Mouse (Mus musculus): ENCODE data around the gene Itgb7. TPM values are rescaled to one million over a fixed set of nuclear protein-coding genes. Genes with fewer than 3 reads are reported as not detected.
A peak's percentile ranks its signal among the peaks of the same experiment; 100 is the strongest.

Gene Itgb7
- 1 to 10 TPM; 1.0 to 3.9 TPM for total RNA-seq (2021)
- long read RNA-seq, experiment 1, partial matches to known transcripts: 2 of 2 reads
- long read RNA-seq, experiment 1, other reads (novel, unspliced or antisense): 0 of 2 reads
- long read RNA-seq, experiment 2, partial matches to known transcripts: 1 of 1 reads
- long read RNA-seq, experiment 2, other reads (novel, unspliced or antisense): 0 of 1 reads

DNA sequence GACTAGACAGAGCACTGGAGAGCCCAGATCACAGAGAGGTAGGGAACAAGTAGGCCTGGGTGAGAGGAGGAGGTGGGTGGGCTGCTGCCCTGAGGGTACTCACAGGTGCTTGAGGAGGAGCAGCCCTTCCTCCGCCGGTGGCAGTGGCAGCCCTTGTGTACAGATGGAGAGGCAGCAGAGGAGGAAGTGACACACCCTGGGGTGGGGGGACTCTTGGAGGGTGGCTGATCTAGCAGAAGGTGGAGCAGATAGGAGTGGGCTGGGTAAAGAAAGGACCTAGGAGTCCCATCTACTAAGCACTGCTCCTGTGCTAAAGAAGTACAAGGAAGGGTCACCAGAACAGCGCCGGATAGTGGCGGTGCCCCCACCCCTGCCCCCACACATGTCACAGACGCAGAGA lies at the start of gene Itgb7:
TSS of gene Itgb7 (minus strand) at position 197 of the 400 bp plus-strand sequence.
- H3K4me3 ChIP-seq: no peak within 1 kb of the TSS
- no peak for TF ChIP-seq CTCF (conservative IDR thresholded peaks at IDR 0.05)
- no peak within 1 kb of the TSS for H3K27ac ChIP-seq
- no peak for DNase-seq (ENCODE audit: low spot score in 2 of 2)

DNA sequence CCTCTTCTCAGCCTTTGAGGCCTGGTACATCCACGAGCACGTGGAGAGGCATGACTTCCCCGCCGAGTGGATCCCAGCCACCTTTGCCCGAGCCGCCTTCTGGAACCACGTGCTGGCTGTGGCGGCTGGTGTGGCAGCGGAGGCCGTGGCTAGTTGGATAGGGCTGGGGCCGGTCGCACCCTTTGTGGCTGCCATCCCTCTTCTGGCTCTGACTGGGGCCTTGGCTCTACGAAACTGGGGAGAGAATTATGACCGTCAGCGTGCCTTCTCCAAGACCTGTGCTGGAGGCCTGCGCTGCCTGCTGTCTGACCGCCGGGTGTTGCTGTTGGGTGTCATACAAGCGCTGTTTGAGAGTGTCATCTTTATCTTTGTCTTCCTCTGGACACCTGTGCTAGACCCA lies 48.9 kb upstream of the Itgb7 start:
- no peak for TF ChIP-seq CTCF (conservative IDR thresholded peaks at IDR 0.05)
- peak overlapping the region; percentile 95; the same call in 1 of the 2 replicates for H3K4me3 ChIP-seq
- H3K27ac ChIP-seq: peak overlapping the region; percentile 98; the same call in 1 of the 2 replicates
- no peak for DNase-seq (ENCODE audit: low spot score in 2 of 2)

GRCm38 (mm10) chr15:102279783-102280520 lies 48.2 kb upstream of the Itgb7 start:
- Histone ChIP-seq H3K4me3 (peak overlapping the region; percentile 95), H3K27ac (peak overlapping the region; percentile 98)
- no peak for DNase-seq (ENCODE audit: low spot score in 2 of 2)
- TF ChIP-seq CTCF (conservative IDR thresholded peaks at IDR 0.05): no peak

- DNase-seq (ENCODE audit: low spot score in 2 of 2): peak; percentile 75 to 84
- peak; percentile 56 for TF ChIP-seq CTCF (conservative IDR thresholded peaks at IDR 0.05)
- Histone ChIP-seq H3K4me3 (peak within 1 kb of the TSS; percentile 95), H3K27ac (peak within 1 kb of the TSS; percentile 98)
Observed at GRCm38 (mm10) chr15:102279092-102279782, 47.5 kb upstream of the Itgb7 start, which contains the start of gene Mfsd5. Mfsd5 (plus strand) TSS chr15:102279454.

DNA sequence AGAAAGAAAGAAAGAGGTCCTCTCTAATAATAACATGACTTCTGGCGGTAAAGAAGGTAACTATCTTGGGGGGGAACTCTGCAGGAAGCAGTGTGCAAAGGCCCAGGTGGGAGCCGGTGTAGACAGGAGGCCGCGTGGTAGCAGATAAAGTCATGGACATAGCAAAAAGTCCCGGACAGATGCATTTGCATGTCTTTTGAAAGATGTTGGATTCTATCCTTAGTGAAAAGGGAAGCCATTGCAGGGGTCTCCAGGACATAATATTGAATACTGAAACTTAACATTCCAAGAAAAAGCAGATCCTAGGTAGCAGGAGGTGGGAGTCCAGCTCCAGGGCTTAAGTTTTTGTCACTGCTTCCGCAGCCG lies 47.0 kb upstream of the Itgb7 start:
- Histone ChIP-seq H3K27ac (peak overlapping the region; percentile 98), H3K4me3 (peak overlapping the region; percentile 95)
- no peak for TF ChIP-seq CTCF (conservative IDR thresholded peaks at IDR 0.05)
- DNase-seq (ENCODE audit: low spot score in 2 of 2): no peak

GRCm38 (mm10) chr15:102273982-102274716 lies 42.4 kb upstream of the Itgb7 start:
- TF ChIP-seq CTCF (conservative IDR thresholded peaks at IDR 0.05): peak; percentile 61
- Histone ChIP-seq H3K27ac (no peak overlapping the region), H3K4me3 (no peak overlapping the region)
- DNase-seq (ENCODE audit: low spot score in 2 of 2): no peak

DNA sequence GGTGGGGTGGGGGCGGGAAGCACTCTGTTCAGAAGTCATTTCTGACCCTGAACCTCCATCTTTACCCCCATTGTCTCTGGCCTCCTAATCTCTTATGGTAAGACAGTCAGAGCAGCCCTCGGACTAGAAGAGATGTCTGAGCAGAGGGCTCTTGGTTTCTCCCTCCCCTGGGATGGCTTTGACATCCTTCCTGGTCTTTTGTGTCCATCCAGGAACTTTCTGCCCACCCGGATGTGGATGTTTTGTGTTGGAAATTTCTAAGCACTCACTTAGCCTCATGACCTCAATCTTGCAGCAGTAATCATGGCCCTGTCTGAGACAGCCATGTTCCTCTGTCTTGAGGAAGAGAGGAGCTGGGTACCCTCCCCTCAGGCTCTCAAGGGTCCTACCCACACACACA lies 39.7 kb upstream of the Itgb7 start:
- DNase-seq (ENCODE audit: low spot score in 2 of 2): no peak
- Histone ChIP-seq H3K27ac (no peak overlapping the region), H3K4me3 (no peak overlapping the region)
- TF ChIP-seq CTCF (conservative IDR thresholded peaks at IDR 0.05): no peak

DNA sequence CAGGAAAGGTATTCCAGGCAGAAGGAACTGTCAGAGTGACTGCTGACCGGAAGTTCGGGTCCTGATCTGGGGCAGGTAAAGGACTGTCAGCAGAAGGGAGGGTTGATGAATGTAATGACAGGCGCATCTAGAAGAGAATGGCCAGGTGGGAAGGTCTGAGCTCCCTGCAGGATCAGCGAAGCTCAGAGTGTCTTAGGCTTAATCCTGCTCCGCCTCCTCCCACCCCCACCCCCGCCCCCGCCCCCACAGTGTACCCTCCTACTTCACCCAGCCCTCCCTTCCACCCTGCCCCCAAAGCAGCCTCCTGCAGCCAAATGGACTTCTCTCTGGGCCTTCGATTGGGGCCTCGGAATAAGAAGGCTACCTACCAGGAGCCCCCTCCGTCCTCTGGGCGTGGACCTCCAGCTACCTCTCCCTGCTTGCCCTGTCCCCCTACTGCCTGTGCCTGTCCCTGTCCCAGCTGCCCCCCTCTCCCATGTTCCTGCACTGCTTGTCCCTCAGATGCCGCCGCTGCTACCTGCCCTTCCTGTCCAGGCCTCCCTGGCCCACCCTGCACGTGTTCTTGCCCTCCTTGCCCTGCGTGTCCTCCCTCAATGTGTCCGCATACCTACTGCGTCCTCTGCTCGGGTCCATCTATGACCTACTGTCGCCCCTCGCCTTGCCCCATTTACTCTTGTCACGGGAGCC lies 38.7 kb upstream of the Itgb7 start, which contains the start of gene Gm9918:
TSS of gene Gm9918 (plus strand) at position 290 of the 687 bp plus-strand sequence.
- H3K27ac ChIP-seq: no peak within 1 kb of the TSS
- no peak for DNase-seq (ENCODE audit: low spot score in 2 of 2)
- TF ChIP-seq CTCF (conservative IDR thresholded peaks at IDR 0.05): no peak
- H3K4me3 ChIP-seq: no peak within 1 kb of the TSS

DNA sequence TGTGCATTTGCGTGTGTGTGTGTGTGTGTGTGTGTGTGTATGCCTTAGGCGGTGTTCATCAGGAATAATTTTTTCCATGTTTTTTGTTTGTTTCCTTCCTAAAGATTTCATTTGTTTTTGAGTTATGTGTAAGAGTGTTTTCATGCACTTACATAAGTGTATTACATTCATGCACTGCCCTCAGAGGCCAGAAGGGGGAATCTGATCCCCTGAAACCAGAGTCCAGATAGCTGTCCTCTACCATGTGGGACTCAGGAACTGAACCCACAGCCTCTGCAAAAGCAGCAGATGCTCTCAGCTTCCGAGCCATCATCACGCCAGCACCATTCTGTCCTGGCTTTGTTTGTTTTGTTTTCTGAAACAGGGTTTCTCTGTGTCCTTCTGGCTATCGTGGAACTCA lies 33.8 kb upstream of the Itgb7 start:
- H3K4me3 ChIP-seq: no peak overlapping the region
- H3K27ac ChIP-seq: no peak overlapping the region
- peak; percentile 36 for TF ChIP-seq CTCF (conservative IDR thresholded peaks at IDR 0.05)
- no peak for DNase-seq (ENCODE audit: low spot score in 2 of 2)

DNA sequence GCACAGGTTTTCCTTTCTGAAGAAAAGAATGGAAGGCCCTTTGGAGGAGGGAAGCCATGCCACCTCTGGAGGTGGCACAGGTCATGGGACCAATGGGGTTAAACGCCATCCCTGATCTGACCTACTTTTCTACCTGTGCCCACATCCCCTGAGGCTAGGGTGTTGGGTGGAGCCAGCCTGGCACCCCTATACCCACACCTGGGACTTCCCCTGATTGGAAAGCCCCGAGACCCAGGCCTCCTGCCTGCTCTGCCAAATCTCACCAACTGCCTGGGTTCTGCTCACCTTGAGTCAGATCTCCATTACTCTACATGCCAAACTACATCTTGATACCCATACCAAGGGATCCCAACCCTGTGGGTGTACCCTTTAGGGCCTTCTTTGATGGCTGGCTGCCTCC lies 31.3 kb upstream of the Itgb7 start:
- TF ChIP-seq CTCF (conservative IDR thresholded peaks at IDR 0.05): no peak
- no peak for DNase-seq (ENCODE audit: low spot score in 2 of 2)
- no peak overlapping the region for H3K27ac ChIP-seq
- H3K4me3 ChIP-seq: no peak overlapping the region

DNA sequence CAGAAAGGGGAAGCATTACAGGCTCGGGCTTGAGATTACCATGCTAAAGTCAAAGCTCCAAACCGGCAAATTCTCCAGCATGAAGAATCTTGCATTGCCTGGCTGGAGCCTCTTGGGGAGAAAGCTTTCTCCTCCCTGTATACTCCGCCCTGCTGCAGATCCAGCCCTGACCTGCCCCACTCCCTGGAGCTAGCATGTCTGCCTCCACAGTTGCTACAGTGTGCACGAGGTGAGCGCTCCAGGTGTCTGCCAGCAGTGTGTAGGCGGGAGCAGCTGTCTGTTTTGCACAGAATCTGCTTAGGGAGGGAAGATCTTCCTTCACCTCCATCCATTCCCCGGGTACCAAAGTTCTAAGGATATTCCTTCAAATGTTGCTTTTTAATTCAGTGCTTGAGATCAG lies 30.8 kb upstream of the Itgb7 start:
- no peak for DNase-seq (ENCODE audit: low spot score in 2 of 2)
- no peak for TF ChIP-seq CTCF (conservative IDR thresholded peaks at IDR 0.05)
- Histone ChIP-seq H3K4me3 (no peak overlapping the region), H3K27ac (no peak overlapping the region)

GRCm38 (mm10) chr15:102258581-102259253 lies 27.0 kb upstream of the Itgb7 start:
- Histone ChIP-seq H3K4me3 (no peak overlapping the region), H3K27ac (peak overlapping the region; percentile 90; the same call in 1 of the 2 replicates)
- no peak for TF ChIP-seq CTCF (conservative IDR thresholded peaks at IDR 0.05)
- no peak for DNase-seq (ENCODE audit: low spot score in 2 of 2)

Measured in layer of hippocampus, adult 2 months (tissue).